ENCODE assay signal across 26 mouse cellular contexts in the genomic region with DNA sequence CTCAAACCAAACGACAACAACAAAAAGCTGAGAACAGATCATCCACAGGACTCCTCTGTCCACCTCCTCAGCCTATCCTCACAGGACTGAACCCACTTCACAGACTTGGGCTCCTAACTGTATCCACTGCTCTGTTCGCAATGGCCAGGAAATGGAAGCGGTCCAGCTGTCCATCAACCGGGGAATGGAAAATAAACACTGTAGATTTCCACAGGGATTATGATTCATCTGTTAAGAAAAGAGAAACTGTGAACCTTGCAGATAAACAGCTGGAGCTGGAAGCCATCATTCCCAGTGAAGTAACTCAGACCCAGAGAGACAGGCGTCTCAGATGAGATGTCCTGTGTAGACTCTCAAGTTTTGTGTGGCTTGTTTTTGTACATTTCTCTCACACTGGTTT.
DNase-seq lines count a peak whose midpoint lies in the region; ATAC-seq and TF ChIP-seq lines count a peak whose summit lies in the region.
"Had no signal": no experiment of that assay in that cellular context is flagged by ENCODE, and none has a peak within 500 bp of the region (broad histone marks: within the 10 kb centered on the region; RNA-seq: fewer than 3 reads in every experiment).

No protein-coding gene starts in this region.

- peak; percentile 45 for DNase-seq in embryonic facial prominence, embryonic 14.5 days (ENCODE audit: low spot score)
- DNase-seq in embryonic facial prominence, embryonic 10.5 days (ENCODE audit: low spot score) = no peak
- peak; percentile 34 for DNase-seq in kidney, postnatal 10 days
- no peak for DNase-seq in kidney, postnatal 25 days
- peak; percentile 30 for DNase-seq in MN1 (ENCODE audit: low spot score)
- peak; percentile 17 for DNase-seq in lung, postnatal 25 days (ENCODE audit: low spot score)
- no peak for DNase-seq in cerebellum, adult 18-20 months
- DNase-seq in thymus, adult 2 months = no peak
- DNase-seq: adrenal gland, postnatal 10 days; cerebellum, postnatal 10 days; gastrocnemius, postnatal 10 days; kidney, adult 9 months; kidney, postnatal 36 days; retina, postnatal 1 day; right cerebral cortex, postnatal 14 days; thymus, postnatal 36 days had no signal

- no peak overlapping the region for H3K27ac ChIP-seq in embryonic facial prominence, embryonic 14.5 days (replicated peaks; ENCODE audit: low read depth, low read length)
- H3K27ac ChIP-seq in embryonic facial prominence, embryonic 10.5 days (replicated peaks) = no peak overlapping the region
- H3K27ac ChIP-seq in thymus, adult 2 months (ENCODE audit: control insufficient read depth, insufficient read depth, low read length) = no peak overlapping the region
- H3K27ac ChIP-seq: embryonic facial prominence, embryonic 15.5 days; forebrain, embryonic 13.5 days; limb, embryonic 13.5 days; macrophage; neural tube, embryonic 15.5 days had no signal

- peaks cover 10% of the 10 kb centered on the region for H3K4me1 ChIP-seq in embryonic facial prominence, embryonic 14.5 days (ENCODE audit: control insufficient read depth, insufficient read depth, low read length)
- peaks cover 18% of the 10 kb centered on the region for H3K4me1 ChIP-seq in embryonic facial prominence, embryonic 10.5 days
- no peaks in the 10 kb centered on the region for H3K4me1 ChIP-seq in thymus, adult 2 months (replicated peaks; ENCODE audit: control insufficient read depth, insufficient read depth, low read length)

- no peaks in the 10 kb centered on the region for H3K27me3 ChIP-seq in embryonic facial prominence, embryonic 14.5 days (replicated peaks; ENCODE audit: control insufficient read depth, insufficient read depth, low read length)
- no peaks in the 10 kb centered on the region for H3K27me3 ChIP-seq in embryonic facial prominence, embryonic 10.5 days (replicated peaks; ENCODE audit: low read depth, poor library complexity, severe bottlenecking)
- H3K27me3 ChIP-seq in thymus, adult 2 months (ENCODE audit: control insufficient read depth, insufficient read depth, low read length) = no peaks in the 10 kb centered on the region
- H3K27me3 ChIP-seq: CH12.LX; embryonic facial prominence, embryonic 15.5 days; forebrain, embryonic 13.5 days; limb, embryonic 13.5 days; neural tube, embryonic 15.5 days; Patski had no signal

- no peak for TF ChIP-seq POLR2A in thymus, adult 2 months (IDR thresholded peaks at IDR 0.05; ENCODE audit: control insufficient read depth, extremely low read depth, insufficient read depth, low read length, poor library complexity)

- H3K9me3 ChIP-seq in embryonic facial prominence, embryonic 14.5 days (ENCODE audit: control insufficient read depth, low read length) = no peaks in the 10 kb centered on the region
- no peaks in the 10 kb centered on the region for H3K9me3 ChIP-seq in embryonic facial prominence, embryonic 10.5 days
- H3K9me3 ChIP-seq: embryonic facial prominence, embryonic 15.5 days; forebrain, embryonic 13.5 days; limb, embryonic 13.5 days; neural tube, embryonic 15.5 days had no signal

- no peak overlapping the region for H3K9ac ChIP-seq in embryonic facial prominence, embryonic 14.5 days (ENCODE audit: low read depth, low read length)
- H3K9ac ChIP-seq: embryonic facial prominence, embryonic 15.5 days; forebrain, embryonic 13.5 days; hindbrain, embryonic 14.5 days; limb, embryonic 13.5 days; neural tube, embryonic 15.5 days had no signal

- no peak for TF ChIP-seq CTCF in thymus, adult 2 months (IDR thresholded peaks at IDR 0.05; ENCODE audit: borderline replicate concordance, control insufficient read depth, extremely low read depth, insufficient read depth, low read length, poor library complexity)

- no peak for ATAC-seq in embryonic facial prominence, embryonic 14.5 days (ENCODE audit: low read depth)
- ATAC-seq: forebrain, embryonic 13.5 days; intestine, postnatal 0 days; Patski had no signal

- WGBS in embryonic facial prominence, embryonic 14.5 days = 66% methylated on average over 5 of the region's 5 CpGs
- 81% methylated on average over 5 of the region's 5 CpGs for WGBS in embryonic facial prominence, embryonic 10.5 days
- WGBS in thymus, adult 2 months = 85% methylated on average over 5 of the region's 5 CpGs

- no peaks in the 10 kb centered on the region for H3K36me3 ChIP-seq in embryonic facial prominence, embryonic 14.5 days (ENCODE audit: control insufficient read depth, insufficient read depth, low read length)
- H3K36me3 ChIP-seq in embryonic facial prominence, embryonic 10.5 days (replicated peaks) = no peaks in the 10 kb centered on the region
- H3K36me3 ChIP-seq in thymus, adult 2 months (ENCODE audit: control insufficient read depth, insufficient read depth, low read length) = no peaks in the 10 kb centered on the region
- H3K36me3 ChIP-seq: embryonic facial prominence, embryonic 15.5 days; limb, embryonic 13.5 days; neural tube, embryonic 15.5 days had no signal

- no peak overlapping the region for H3K4me3 ChIP-seq in embryonic facial prominence, embryonic 14.5 days (ENCODE audit: low read depth, low read length)
- no peak overlapping the region for H3K4me3 ChIP-seq in embryonic facial prominence, embryonic 10.5 days
- no peak overlapping the region for H3K4me3 ChIP-seq in thymus, adult 2 months (ENCODE audit: control insufficient read depth, insufficient read depth, low read length)
- H3K4me3 ChIP-seq: embryonic facial prominence, embryonic 15.5 days; forebrain, embryonic 13.5 days; limb, embryonic 13.5 days; neural tube, embryonic 15.5 days had no signal

- no peak overlapping the region for H3K4me2 ChIP-seq in embryonic facial prominence, embryonic 14.5 days (ENCODE audit: low read depth, low read length)
- H3K4me2 ChIP-seq: embryonic facial prominence, embryonic 15.5 days; forebrain, embryonic 13.5 days; hindbrain, embryonic 14.5 days; limb, embryonic 13.5 days; liver, embryonic 11.5 days; neural tube, embryonic 15.5 days had no signal

Comparison
In these comparisons a context has a peak if more than half of its experiments do, and no peak if none do; other contexts are left out.
1. DNase-seq: peak in embryonic facial prominence, embryonic 14.5 days (single experiment), kidney, postnatal 10 days (single experiment), MN1 (single experiment) and lung, postnatal 25 days (single experiment); none in embryonic facial prominence, embryonic 10.5 days (single experiment), kidney, postnatal 25 days (0 of 2), cerebellum, adult 18-20 months (0 of 2) and thymus, adult 2 months (single experiment).